Mouse (Mus musculus) adrenal gland, postnatal 14 days (tissue): Measurements from ENCODE around the gene Usp2. TPM values are rescaled to one million over a fixed set of nuclear protein-coding genes. Genes with fewer than 3 reads are reported as not detected.
A peak's percentile ranks its signal among the peaks of the same experiment; 100 is the strongest.

Experiments
- DNase-seq: peaks from one replicate; pipeline ENCODE4 v3.0.0; 2021; ENCODE audit warnings: mixed read lengths
- total RNA-seq: library from RNA; stranded (reverse); gene quantifications from 2 replicates; pipeline ENCODE4 v1.2.3, GENCODE M21; 2021

The Usp2 gene
- total RNA-seq, 1 experiment from 2014 or later = 49.5 TPM

DNA sequence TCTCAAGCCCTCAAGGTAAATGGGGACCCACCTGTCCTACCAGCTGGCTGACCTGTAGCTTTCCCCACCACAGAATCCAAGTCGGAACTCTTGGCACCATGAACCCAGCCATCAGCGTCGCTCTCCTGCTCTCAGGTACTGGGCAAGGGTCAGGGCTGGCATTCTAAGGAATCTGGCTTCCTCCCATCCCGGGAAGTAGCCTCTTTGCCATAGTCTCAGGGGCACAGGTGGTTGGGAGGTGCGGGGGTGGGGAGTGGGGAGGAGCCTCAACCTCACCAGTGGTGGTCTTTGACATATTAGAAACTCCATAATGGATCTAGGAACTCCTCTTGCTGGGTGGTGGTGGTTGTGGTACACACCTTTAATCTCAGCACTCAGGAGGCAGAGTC lies 20.9 kb upstream of the Usp2 start:
- DNase-seq = no peak

DNA sequence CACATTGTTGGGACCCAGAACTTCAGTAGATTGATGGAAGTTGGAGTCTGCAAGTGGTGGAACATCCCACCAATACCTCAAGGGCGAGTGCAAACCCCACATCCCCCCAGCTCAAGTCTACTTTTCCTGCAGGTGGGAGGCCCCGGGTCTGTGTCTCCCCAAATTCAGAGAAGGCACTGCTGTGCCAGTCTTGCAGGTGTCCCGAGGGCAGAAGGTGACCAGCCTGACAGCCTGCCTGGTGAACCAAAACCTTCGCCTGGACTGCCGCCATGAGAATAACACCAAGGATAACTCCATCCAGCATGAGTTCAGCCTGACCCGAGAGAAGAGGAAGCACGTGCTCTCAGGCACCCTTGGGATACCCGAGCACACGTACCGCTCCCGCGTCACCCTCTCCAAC lies 20.4 kb upstream of the Usp2 start:
- no peak for DNase-seq

DNA sequence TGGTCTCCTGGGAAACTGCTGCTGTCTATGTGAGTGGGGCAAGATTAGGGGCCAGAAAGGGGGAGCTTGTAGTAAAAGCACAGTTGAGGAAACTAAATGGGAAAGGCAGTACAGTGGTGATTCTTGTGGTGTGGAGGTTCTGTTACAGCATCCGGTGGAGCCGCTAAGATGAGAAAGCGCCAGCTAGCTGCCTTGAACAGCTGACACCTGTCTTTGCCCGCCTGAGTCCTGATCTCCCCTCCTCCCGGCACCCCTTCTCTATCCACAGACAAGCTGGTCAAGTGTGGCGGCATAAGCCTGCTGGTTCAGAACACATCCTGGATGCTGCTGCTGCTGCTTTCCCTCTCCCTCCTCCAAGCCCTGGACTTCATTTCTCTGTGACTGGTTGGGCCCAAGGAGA lies 19.8 kb upstream of the Usp2 start:
- DNase-seq = no peak

DNA sequence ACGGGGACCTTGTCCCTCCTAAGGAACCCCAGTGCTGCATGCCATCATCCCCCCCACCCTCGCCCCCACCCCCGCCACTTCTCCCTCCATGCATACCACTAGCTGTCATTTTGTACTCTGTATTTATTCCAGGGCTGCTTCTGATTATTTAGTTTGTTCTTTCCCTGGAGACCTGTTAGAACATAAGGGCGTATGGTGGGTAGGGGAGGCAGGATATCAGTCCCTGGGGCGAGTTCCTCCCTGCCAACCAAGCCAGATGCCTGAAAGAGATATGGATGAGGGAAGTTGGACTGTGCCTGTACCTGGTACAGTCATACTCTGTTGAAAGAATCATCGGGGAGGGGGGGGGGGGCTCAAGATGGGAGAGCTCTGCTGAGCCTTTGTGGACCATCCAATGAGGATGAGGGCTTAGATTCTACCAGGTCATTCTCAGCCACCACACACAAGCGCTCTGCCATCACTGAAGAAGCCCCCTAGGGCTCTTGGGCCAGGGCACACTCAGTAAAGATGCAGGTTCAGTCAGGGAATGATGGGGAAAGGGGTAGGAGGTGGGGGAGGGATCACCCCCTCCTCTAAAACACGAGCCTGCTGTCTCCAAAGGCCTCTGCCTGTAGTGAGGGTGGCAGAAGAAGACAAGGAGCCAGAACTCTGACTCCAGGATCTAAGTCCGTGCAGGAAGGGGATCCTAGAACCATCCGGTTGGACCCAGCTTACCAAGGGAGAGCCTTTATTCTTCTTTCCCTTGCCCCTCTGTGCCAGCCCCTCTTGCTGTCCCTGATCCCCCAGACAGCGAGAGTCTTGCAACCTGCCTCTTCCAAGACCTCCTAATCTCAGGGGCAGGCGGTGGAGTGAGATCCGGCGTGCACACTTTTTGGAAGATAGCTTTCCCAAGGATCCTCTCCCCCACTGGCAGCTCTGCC lies 19.0 kb upstream of the Usp2 start:
- no peak for DNase-seq

DNA sequence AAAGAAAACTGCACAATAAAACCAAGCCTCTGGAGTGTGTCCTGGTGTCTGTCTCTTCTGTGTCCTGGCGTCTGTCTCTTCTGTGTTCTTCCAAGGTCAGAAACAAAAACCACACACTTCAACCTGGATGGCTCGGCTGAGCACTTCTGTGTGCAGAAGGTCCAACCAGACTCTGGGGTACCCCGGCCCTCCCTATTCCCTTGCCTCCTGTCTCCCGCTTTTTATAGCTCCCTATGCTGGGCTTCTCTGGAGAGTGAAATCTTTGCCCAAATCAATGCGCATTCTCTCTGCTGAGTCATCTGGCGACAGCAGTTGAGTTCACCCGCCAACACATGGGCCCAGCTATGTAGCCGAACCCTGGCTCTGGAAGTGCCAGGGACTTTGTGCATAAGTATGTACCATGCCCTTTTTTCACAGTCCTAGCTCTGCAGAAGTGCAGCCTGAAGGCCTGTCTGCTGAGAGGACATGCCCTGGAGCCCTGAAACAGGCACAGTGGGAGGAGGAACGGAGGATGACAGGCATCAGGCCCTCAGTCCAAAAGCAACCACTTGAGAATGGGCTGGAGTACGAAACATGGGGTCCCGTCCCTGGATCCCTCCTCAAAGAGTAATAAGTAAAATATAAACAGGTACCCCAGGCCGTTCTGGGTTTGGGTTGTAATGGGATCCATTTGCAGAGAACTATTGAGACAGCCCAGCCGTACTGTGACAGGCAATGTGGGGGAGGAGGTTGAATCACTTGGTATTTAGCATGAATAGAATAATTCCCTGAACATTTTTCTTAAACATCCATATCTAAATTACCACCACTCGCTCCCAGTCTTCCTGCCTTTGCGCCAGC lies 18.1 kb upstream of the Usp2 start:
- no peak for DNase-seq

DNA sequence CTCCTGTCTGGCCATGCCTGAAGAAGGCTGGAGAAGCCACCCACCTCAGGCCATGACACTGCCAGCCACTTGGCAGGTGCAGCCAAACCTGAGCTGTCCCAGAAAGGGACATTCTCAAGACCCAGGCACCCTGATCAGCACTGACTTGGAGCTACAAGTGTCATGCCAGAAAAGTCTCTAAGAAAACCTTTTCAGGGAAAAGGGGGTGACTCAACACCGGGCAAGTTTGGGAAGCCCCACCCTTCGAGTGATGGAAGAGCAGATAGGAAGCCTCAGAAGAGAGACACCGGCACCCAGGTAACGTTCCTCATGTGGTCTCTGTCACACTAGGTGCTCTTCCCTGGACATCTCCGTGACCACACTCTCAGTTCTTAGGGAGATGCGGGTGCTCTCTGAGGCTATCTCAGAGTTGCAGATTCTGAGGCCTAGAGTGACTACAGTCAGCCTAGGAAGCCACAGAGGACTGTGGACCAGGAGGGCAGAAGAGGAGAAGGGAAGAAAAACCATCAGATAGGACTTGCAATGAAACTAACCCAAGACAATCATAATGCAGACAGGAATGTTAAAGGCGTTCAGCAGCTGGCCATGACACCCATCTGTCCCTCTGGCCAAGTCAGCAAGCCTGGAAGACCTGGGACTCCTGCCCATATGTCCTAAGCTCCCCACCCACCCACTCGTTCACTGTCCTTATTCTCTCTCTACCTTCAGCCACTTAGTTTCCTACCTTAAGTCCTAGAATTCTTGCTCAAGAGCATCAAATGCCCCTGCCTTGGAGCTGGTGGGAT lies 17.2 kb upstream of the Usp2 start:
- no peak for DNase-seq

DNA sequence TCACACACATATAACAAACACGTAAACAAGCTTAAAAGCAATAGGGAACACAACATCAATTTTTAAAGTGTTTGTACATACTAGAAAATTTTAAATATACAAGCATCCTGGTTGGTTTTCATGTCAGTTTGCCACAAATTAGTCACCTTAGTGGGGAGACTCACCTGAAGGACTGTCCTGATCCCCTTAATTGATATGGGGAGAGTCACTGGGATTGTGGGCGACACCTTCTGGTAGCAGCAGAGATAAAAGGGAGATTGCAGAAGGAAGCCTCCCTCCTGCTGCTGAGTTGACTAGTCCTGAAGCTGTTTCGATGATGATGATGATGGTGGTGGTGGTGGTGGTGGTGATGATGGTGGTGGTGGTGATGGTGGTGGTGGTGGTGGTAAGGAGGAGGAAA lies 14.0 kb upstream of the Usp2 start:
- DNase-seq = no peak

DNA sequence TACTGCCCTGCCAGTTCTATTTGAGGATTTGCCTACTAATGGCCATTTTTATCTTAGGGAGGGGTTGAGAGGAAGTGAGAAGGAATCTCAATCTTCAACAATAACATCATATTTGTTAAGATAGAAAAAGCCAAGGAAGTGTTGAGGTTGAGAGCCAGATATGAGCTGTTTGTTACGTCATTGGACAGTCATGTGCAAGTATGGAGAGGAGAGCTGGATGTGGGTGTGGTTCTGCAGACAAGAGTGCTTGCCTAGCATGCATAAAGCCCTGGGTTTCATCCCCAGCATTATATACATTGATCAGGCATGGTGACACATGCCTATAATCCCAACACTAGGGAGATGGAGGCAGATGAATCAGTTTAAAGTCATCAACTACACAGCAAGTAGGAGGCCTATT lies 12.9 kb upstream of the Usp2 start:
- no peak for DNase-seq

DNA sequence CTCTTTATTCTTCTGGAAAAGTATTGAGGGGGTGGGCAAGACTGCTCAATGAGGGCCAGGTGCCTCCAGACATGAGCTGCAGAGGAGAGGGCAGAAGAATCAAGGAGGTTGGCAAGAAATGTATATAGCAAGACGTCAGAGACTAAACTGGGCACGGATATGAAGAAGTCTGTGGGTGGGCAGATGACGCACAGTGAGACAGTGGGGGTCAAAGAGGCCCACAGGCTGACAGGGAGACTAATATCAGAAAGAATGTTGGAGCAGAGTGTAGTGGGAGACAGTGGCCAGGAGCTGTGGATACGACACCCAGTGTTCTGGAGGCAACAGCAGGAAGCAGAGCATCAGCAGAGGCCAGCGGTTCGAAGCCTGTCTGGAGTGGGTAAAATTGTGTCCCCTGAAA lies 8.2 kb upstream of the Usp2 start:
- no peak for DNase-seq

DNA sequence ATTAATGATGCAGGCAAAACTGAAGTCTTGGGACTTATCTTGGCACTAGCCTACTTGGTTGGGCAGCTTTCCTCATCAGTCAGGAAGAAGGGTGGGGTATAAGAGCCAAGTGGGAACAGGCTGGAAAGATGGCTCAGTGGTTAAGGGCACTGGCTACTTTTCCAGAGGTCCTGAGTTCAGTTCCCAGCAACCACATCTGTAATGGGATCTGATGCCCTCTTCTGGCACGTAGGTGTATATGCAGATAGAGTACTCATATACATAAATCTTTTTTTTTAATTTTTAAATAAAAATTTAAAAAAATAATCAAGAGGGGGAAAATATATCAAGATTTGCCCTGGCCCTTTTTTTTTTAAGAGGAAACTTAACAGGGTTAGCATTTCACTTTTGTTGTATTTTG lies 1.6 kb upstream of the Usp2 start:
- no peak for DNase-seq

DNA sequence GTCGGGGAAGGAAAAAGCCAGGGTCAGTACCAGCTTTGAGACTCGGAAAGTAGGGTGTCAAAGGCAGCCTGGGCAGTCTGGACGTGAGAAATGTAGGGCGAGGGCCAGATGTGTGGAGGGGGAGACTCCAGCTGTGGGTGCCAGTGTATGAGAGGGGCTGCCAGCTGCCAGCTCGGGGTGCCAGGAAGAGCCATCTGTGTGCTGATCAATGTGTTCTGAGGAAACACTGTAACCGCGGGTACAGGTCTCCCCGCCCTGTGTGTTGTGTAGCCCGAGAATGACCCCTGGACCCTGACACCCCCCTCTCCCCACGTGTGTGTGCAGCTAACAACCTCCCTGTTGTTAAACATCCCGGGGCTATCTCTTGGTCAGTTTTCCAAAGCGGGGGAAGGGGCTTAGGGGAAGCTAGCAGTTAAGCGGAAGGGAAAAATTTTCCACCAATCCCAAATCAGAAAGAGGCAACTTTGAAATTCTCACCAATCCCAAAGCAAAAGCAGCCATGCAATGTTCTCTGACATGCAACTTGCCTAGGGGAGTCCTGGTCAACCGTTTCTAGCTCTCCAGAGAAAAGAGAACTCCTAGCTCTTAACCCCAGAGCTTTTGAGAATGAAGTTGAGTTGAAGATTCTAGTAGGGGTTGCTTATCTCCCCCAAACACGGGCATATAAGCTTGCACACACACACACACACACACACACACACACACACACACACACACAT lies 579 bp downstream of the Usp2 start:
- no peak for DNase-seq

DNA sequence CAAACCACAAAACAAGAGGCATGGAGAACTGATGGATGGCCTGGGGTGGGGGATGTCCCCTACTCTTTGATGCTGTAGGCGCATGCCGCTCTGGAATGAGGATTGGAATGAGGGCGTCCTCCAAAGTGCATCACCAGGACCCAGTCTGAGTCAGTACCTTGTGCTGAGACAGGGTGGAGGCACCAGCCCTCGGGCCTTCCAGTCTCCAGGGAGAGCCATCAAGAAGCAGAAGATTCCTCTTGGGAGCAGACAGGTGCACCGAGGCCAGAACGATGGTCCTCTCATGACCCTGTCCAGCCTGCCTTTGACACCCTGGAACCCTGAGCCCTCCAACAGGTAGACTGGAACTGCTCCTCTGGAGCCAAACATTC lies 1.1 kb downstream of the Usp2 start:
- no peak for DNase-seq

DNA sequence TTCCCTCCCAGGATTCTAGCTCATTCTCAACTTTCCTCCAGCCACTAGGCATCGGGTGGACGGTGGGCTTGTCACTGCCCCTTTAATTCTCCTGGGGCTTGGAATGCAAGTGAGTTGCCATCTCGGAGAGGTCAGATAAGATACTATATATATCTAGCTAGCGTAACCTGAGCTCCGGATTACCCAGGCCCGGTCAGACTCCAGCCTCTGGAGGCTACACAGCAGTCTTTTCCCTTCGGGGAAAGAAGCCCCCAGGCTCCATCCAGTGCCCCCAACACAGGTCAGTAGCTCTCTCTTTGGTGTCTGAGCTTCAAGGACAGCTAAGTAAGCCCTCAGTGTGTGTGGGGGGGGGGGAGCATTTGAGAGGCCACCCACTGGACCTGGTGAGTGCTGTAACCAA lies 2.4 kb downstream of the Usp2 start:
- no peak for DNase-seq

DNA sequence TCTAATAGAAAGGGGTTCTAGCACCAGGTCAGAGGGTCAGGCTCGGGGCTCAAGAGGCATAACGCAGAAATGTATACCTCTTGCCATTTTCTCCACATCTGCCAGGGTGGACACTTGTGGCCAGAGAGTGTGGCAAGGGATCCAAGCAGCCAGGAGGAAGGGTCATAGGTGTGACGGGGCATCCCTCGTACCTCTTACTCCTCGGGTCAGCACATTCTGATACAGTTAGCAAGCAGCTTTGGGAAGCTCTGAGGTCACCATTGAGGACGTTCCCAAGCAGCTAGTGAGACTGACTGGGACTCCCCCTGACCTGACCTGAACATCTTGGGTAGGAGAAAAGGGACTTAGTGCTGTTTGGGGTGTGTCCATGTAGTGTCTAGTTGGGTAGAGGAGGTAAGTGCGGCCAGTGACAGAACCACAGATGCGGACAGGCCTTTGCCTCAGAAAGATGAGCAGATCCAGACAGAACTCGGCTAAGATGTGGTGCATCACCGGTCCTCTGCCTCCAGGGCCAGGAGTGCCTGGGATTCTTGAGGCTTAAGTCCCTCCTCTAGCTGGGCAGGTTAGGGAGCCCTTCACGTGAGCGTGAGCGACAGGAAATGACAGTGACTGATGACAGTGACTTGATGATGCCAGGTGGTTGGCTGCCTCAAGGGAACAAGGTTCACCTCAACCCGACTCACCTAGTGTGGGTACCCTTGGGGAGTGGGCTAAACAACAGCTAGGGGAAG lies 3.5 kb downstream of the Usp2 start:
- no peak for DNase-seq

DNA sequence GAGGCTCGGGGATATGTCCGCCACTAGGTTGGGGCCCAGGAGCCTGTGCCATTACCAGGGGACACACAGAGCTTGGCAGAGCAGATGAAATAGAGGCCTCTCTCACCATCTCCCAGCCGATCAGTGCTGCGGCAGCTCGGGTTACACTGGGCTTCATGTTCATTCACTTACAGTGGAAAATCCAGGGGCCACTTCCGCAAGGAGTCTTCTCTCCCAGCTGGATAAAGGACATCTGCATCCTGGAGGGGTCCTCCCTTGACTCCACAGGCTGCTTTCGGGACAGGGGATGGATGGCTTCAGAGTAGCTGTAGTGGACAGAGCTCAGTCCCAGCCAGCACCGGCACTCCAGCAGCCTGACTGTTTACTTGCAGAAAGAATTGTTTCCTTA lies 4.0 kb downstream of the Usp2 start:
- DNase-seq = no peak

DNA sequence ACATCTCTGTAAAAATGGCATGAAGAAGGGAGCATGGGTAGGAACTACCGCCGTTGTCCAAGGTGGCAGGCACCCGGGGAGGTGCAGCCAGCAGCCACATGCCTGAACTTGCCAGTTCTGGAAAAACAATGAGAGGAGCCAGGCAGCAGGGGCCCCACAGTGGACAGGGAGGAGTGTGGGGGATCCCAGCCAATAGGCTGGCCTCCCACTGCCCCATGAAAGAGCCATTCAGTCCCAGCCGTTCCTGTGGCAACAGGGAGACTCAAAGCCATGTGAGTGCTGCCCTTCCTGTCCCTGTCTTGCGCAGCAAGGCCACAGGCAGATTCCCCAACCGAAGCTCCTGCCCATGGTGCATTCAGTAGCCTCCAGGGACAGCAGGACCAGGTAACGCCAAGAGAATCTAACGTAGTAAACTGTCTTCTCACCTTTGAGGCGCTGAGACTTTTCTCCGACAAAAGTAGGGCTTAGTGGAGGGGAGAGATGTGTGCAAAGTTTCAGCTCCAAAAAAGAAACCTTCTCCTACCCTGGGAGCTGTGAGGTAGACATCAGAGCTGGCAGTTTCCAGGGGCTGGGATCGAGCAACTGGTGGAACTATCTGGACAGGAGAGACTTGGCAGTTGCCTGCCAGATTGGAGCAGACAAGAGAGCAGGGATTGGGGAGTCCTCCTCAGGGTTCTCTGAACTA lies 5.2 kb downstream of the Usp2 start:
- peak; percentile 74 for DNase-seq

DNA sequence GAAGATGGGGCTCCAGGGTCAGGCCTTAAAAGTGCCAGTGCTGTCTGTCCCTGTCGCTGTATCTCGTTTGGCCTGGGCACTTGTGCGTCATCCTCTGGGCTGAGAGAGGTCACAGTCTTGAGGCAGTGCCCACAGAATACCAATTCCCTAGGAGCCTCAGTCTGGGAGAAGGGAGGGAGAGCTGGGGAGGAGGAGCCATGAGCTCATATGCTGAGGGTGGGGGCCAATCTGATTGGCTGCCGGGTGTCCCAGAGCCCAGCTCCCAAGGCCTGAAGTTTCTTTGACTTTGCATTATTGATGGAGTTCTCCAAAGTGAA lies 5.7 kb downstream of the Usp2 start:
- peak; percentile 86 for DNase-seq

DNA sequence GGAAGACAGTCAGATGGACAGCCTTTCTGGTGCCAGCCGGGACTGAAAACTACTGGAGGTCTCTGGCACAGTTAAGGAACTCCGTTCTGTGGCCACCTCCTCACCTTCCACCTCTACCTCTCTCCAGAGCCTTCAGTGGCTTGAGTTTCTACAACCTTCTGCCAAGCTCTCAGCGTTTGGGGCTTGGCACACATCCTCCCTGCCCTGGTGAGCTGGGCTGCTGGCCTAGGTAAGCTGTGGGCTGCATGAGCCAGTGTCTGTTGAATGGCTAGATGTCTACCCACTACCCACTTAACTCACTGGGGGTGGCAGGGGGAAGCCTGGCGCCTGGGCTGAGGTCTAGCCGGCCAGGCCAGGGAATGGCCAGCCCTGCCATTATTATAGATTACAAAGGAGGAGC lies 6.3 kb downstream of the Usp2 start:
- DNase-seq = no peak

DNA sequence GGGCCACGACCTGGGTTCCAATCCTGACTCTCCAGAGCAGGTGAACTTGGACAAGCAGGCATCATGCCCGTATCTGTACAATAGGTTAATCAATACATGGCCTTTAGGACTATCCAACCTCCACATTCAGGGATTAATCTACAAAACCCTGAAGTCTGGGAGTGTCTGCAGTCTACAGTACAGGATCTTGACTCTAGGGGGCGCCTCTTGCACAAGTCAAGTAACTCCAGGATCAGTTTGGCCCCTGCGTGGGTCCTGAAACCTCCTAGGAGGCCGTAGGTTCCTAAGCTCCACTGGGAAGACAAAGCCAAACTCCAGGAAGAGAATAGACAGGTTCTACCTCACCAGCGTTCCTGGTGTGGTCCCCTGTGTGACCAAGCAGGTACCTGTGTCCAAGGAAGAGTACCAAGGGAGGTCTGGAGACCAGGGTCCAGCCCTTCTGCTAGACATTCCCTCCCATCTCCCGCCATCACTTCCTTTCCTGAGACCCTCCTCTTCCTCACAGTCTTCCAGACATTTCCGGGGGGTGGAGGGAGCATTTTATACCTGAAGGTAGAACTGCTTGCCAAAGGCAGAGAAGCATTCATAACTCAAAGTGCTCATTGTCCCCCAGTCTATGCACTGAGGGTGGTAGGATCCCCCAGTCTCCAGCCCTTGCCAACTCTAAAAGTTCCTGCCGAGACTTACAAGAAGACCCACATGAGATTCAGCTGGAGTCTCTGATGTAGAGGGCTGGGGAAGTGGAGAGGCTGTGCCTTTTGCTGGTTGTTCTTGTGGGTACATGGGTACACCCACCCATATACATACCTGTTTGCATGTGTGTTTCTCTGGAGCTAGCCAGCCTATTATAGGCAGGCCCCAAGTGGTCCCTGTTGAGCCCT lies 7.8 kb downstream of the Usp2 start:
- peak; percentile 65 for DNase-seq
